Mouse (Mus musculus) brain, embryonic 14.5 days (tissue): ENCODE data around the gene Btbd9.

Experiments
- CTCF ChIP-seq: fragments of 200-500 bp; IDR thresholded peaks from 2 replicates; pipeline ENCODE4 v1.5.1; 2012; ENCODE audit warnings: inconsistent platforms, mild to moderate bottlenecking, moderate library complexity, borderline replicate concordance; ENCODE audit not compliant: insufficient read depth, insufficient read length; ENCODE audit errors: extremely low read depth
- POLR2A ChIP-seq: fragments of 200-500 bp; IDR thresholded peaks from 2 replicates; pipeline ENCODE4 v1.6.1; 2012; ENCODE audit warnings: mild to moderate bottlenecking, inconsistent platforms, borderline replicate concordance; ENCODE audit not compliant: poor library complexity, insufficient read depth, insufficient read length, severe bottlenecking; ENCODE audit errors: extremely low read depth

DNA sequence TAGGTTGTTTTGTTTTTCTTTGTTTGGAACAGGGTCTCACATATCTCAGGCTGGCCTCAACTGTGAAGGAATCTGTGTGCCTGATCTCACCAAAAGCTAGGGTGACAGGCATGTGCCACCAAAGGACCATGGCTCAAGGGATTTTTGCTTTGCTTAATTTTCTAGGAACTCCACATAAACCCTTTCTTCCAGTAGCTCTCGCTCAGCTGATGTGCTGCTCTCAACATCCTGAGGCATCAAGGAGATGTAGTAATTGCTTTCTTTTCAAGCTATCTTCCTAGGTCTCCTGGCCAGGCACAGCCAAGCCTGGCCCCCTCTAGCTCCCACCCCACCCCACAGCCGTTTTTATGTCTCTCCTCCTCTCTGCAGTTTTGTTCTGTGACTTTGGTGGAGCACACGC, 231.3 kb downstream of the Btbd9 start:
- TF ChIP-seq CTCF = no peak
- TF ChIP-seq POLR2A = no peak
